Mouse (Mus musculus): ENCODE results near the gene Gkap1. TPM values are rescaled to one million over a fixed set of nuclear protein-coding genes. Genes with fewer than 3 reads are reported as not detected.

Gkap1 gene
- polyA plus RNA-seq, 1 experiment from 2014 or later = 25.1 TPM

GRCm38 (mm10) chr13:58289308-58289707 is 13.8 kb upstream of the Gkap1 start:
- Histone ChIP-seq H3K4me1 (no peaks in the 10 kb centered on the region; the same call in 1 of the 2 replicates), H3K9me3 (no peaks in the 10 kb centered on the region), H3K27ac (no peak overlapping the region), H3K4me2 (replicated peaks) (no peak overlapping the region), H3K4me3 (no peak overlapping the region), H3K27me3 (no peaks in the 10 kb centered on the region), H3K9ac (no peak overlapping the region), H3K36me3 (no peaks in the 10 kb centered on the region)
- 78% methylated on average over 1 of the region's 1 CpGs for WGBS
- no peak for ATAC-seq (ENCODE audit: low FRiP score, low read depth)

DNA sequence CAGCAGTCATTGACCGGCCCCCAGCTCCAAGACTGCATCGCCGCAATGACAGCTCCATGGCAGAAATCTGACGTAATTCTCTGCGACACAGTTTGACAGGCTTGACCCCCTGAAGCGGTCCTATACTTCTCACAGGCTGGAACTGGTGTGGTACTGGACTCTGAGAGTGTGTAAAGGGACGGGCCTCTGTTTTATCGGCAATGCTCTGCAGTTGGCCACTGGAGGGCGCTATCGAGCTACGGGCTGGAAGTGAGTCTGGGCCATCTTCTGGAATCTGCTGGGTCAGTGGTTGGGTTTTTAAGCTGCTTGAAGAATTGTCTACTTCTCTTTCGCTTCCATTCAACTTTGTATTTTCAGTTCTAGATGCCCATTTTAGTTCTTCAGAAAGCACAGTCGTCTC is 12.3 kb upstream of the Gkap1 start:
- Histone ChIP-seq H3K9me3 (no peaks in the 10 kb centered on the region), H3K36me3 (no peaks in the 10 kb centered on the region), H3K27me3 (no peaks in the 10 kb centered on the region), H3K4me1 (no peaks in the 10 kb centered on the region; the same call in 1 of the 2 replicates), H3K4me2 (replicated peaks) (peak overlapping the region; percentile 9; the same call in 1 of the 2 replicates), H3K4me3 (no peak overlapping the region), H3K9ac (no peak overlapping the region), H3K27ac (no peak overlapping the region)
- 14% methylated on average over 13 of the region's 13 CpGs for WGBS
- no peak; the same call in 1 of the 2 replicates for ATAC-seq (ENCODE audit: low FRiP score, low read depth)

DNA sequence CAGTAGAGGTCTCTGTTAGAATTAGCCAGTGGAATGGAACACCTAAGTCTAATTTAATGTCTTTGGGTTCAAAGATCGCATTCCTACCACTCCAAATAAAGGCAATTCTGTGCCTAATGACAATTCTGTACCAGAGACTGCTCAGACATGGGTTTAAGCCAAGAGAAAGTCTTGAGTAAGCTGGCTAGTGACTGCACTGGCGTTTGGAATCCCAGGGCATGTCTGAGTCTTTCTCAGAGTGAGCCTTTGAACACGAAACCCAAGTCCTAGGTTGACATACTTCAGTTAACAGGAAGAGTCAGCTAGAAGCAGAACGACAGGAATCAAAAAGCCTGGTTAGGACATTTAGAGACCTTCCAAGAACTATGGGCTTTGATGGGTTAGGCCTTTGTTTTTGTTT is 8.0 kb upstream of the Gkap1 start:
- no peaks in the 10 kb centered on the region for H3K4me1 ChIP-seq
- no peaks in the 10 kb centered on the region for H3K36me3 ChIP-seq
- H3K9ac ChIP-seq = no peak overlapping the region
- no peak overlapping the region for H3K27ac ChIP-seq
- ATAC-seq (ENCODE audit: low FRiP score, low read depth) = no peak
- no peaks in the 10 kb centered on the region for H3K9me3 ChIP-seq
- no peak overlapping the region for H3K4me3 ChIP-seq
- no peaks in the 10 kb centered on the region for H3K27me3 ChIP-seq
- no peak overlapping the region for H3K4me2 ChIP-seq (replicated peaks)
- 67% methylated on average over 4 of the region's 4 CpGs for WGBS

DNA sequence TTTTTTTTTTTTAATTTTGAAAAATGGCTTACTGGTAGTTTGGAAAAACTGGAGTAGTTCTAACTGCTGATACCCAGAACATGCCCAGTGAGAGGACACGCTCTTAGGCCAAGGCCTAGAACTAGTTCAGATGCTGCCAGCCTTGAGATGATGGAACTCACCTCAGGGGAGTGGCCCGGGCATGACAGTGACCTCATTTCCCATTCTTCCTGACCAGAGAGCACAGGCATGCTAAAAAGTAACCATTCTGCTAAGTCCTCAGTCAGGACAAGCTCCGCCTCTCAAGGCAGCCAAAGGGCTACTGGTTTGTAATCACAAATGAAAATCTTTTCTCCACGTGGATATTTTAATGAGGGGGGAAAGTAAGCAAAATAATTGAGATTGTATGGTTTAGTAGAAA is 6.4 kb upstream of the Gkap1 start:
- ATAC-seq (ENCODE audit: low FRiP score, low read depth) = no peak
- Histone ChIP-seq H3K9me3 (no peaks in the 10 kb centered on the region), H3K4me1 (no peaks in the 10 kb centered on the region), H3K27me3 (no peaks in the 10 kb centered on the region), H3K4me2 (replicated peaks) (no peak overlapping the region), H3K36me3 (no peaks in the 10 kb centered on the region), H3K4me3 (no peak overlapping the region), H3K9ac (no peak overlapping the region), H3K27ac (no peak overlapping the region)
- WGBS = 74% methylated on average over 4 of the region's 4 CpGs

DNA sequence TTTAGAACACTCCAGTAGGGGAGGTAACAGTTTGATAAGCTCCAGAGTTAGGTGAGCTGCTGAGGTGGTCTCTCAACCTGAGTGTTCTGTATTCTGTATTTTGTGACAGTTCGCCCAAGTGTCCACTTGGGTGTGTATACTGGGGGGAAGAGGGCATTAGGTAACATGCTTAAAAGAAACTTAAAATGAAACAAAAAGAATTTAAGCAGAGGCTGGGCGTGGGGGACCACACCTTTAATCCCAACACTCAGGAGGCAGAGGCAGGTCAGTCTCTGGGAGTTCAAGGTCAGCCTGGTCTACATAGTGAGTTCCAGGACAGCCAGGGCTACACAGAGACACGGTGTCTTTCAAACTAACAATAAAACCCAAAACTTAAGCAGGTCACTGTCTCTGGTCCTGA is 5.0 kb upstream of the Gkap1 start:
- Histone ChIP-seq H3K4me1 (peaks cover 1% of the 10 kb centered on the region; the same call in 1 of the 2 replicates), H3K9ac (no peak overlapping the region), H3K27ac (no peak overlapping the region), H3K36me3 (no peaks in the 10 kb centered on the region), H3K4me2 (replicated peaks) (no peak overlapping the region), H3K9me3 (no peaks in the 10 kb centered on the region), H3K27me3 (peaks cover 10% of the 10 kb centered on the region; the same call in 1 of the 2 replicates), H3K4me3 (no peak overlapping the region)
- 87% methylated on average over 3 of the region's 3 CpGs for WGBS
- no peak for ATAC-seq (ENCODE audit: low FRiP score, low read depth)

- Histone ChIP-seq H3K4me2 (replicated peaks) (no peak overlapping the region), H3K27ac (no peak overlapping the region), H3K4me1 (peaks cover 17% of the 10 kb centered on the region), H3K4me3 (no peak overlapping the region), H3K9ac (no peak overlapping the region), H3K9me3 (no peaks in the 10 kb centered on the region), H3K36me3 (no peaks in the 10 kb centered on the region), H3K27me3 (peaks cover 13% of the 10 kb centered on the region)
- 81% methylated on average over 10 of the region's 10 CpGs for WGBS
- ATAC-seq (ENCODE audit: low FRiP score, low read depth) = no peak
Measured at GRCm38 (mm10) chr13:58276256-58276655, 757 bp upstream of the Gkap1 start.

GRCm38 (mm10) chr13:58275076-58275475 is 423 bp downstream of the Gkap1 start:
- 22% methylated on average over 9 of the region's 9 CpGs for whole genome bisulfite sequencing
- Histone ChIP-seq H3K4me3 (peak overlapping the region; percentile 65), H3K9me3 (no peaks in the 10 kb centered on the region), H3K4me1 (peaks cover 17% of the 10 kb centered on the region), H3K27me3 (peaks cover 13% of the 10 kb centered on the region), H3K9ac (peak overlapping the region; percentile 76), H3K4me2 (replicated peaks) (peak overlapping the region; percentile 73), H3K36me3 (no peaks in the 10 kb centered on the region), H3K27ac (no peak overlapping the region)
- no peak for ATAC-seq (ENCODE audit: low FRiP score, low read depth)

DNA sequence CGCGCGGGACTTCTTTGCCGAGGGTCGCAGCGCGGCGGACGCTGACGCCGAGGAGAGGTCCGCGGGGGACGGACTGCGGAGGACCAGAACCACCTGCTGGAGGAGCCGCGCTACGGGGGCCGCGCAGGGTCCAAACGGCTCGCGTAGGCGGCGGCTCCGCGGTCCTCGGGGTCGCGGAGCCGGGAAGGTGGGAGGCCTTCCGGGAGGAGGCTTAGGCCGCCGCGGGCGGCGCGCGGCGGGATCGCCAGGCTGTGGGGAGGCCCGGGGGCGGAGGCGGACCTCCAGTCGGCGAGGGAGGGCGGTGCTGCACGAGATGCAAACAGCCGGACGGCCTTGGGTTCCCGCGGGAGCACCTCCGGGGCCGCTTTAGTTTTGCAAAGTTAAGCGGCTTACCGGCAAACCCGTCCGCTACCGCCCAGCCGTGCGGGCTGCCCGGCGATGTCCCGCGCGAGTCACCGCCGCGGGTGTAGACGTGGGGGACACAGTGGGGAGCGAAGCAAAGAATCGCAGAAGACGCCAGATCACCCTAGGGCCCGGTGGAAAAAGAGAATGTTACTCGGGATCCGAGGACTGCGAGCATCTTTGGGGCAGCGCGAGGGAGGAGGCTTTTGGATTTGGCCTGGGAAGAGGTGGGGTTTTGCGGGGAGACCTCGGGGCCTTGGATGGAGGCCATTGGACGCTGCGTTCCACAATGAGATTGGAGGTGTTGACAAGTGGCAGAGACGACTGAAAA is 1.1 kb downstream of the Gkap1 start:
- peak overlapping the region; percentile 64; the same call in 1 of the 2 replicates for H3K27ac ChIP-seq
- H3K36me3 ChIP-seq = no peaks in the 10 kb centered on the region
- ATAC-seq (ENCODE audit: low FRiP score, low read depth) = peak; percentile 85
- H3K9me3 ChIP-seq = no peaks in the 10 kb centered on the region
- under 1% methylated on average over 79 of the region's 84 CpGs for WGBS
- peak overlapping the region; percentile 73 for H3K4me2 ChIP-seq (replicated peaks)
- peak overlapping the region; percentile 65 for H3K4me3 ChIP-seq
- H3K9ac ChIP-seq = peak overlapping the region; percentile 76
- H3K27me3 ChIP-seq = peaks cover 13% of the 10 kb centered on the region
- peaks cover 17% of the 10 kb centered on the region for H3K4me1 ChIP-seq

- Histone ChIP-seq H3K4me3 (peak overlapping the region; percentile 65), H3K36me3 (no peaks in the 10 kb centered on the region), H3K27me3 (peaks cover 13% of the 10 kb centered on the region), H3K4me2 (replicated peaks) (peak overlapping the region; percentile 73), H3K9ac (peak overlapping the region; percentile 76), H3K27ac (peak overlapping the region; percentile 64; the same call in 1 of the 2 replicates), H3K9me3 (no peaks in the 10 kb centered on the region), H3K4me1 (peaks cover 17% of the 10 kb centered on the region)
- peak; percentile 71 for ATAC-seq (ENCODE audit: low FRiP score, low read depth)
- WGBS = under 1% methylated on average over 70 of the region's 115 CpGs
Measured at GRCm38 (mm10) chr13:58273411-58274258, 1.9 kb downstream of the Gkap1 start.

DNA sequence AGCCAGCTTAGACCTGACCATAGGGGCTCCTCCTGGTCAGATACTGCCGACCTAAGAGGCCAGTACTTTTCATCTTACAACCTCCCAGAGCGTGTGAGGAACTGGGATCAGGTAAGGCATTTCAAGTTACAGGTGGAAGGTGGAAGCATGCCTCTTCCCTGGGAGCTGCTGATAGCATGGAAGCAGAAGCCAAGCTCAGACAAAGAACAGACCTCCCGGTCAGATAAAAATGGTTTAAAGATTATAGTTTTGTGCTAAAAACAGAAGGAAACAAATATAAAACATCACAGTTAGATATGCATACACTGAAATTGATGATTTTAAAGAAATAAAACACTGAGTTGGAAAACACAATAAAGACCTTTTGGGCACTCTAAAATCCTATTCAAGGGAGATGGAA is 8.6 kb downstream of the Gkap1 start:
- H3K4me3 ChIP-seq = no peak overlapping the region
- no peaks in the 10 kb centered on the region for H3K27me3 ChIP-seq
- no peaks in the 10 kb centered on the region for H3K4me1 ChIP-seq
- H3K4me2 ChIP-seq (replicated peaks) = no peak overlapping the region
- no peak for ATAC-seq (ENCODE audit: low FRiP score, low read depth)
- no peak overlapping the region for H3K27ac ChIP-seq
- H3K36me3 ChIP-seq = peaks cover 16% of the 10 kb centered on the region
- WGBS = 72% methylated on average over 3 of the region's 3 CpGs
- H3K9me3 ChIP-seq = no peaks in the 10 kb centered on the region
- H3K9ac ChIP-seq = no peak overlapping the region

GRCm38 (mm10) chr13:58263546-58263945 is 12.0 kb downstream of the Gkap1 start:
- H3K9ac ChIP-seq = no peak overlapping the region
- no peak overlapping the region for H3K4me3 ChIP-seq
- no peak overlapping the region for H3K4me2 ChIP-seq (replicated peaks)
- no peak overlapping the region for H3K27ac ChIP-seq
- ATAC-seq (ENCODE audit: low FRiP score, low read depth) = no peak
- WGBS = 77% methylated on average over 8 of the region's 8 CpGs
- H3K4me1 ChIP-seq = no peaks in the 10 kb centered on the region
- H3K9me3 ChIP-seq = no peaks in the 10 kb centered on the region
- no peaks in the 10 kb centered on the region for H3K27me3 ChIP-seq
- peaks cover 24% of the 10 kb centered on the region for H3K36me3 ChIP-seq

DNA sequence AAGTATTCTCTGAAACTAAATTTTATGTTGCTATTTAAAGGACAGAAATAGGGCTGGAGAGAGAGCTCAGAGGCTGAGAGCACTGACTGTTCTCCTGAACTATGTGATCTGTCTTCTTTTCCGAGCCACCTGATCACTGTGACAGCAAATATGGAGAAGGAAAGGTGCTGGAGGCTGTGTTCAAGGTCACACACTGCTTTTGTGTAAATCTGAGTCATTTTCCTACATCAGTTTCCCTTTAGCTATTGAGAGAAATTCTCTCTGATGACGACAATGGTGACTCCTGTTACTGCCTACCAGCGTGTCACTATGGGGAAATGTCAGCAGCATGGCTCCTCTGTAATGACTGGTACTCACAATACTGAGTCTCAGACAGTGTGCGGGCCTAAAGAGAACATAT is 13.8 kb downstream of the Gkap1 start:
- no peak overlapping the region for H3K4me3 ChIP-seq
- H3K4me2 ChIP-seq (replicated peaks) = no peak overlapping the region
- H3K9me3 ChIP-seq = no peaks in the 10 kb centered on the region
- no peak overlapping the region for H3K27ac ChIP-seq
- H3K36me3 ChIP-seq = peaks cover 38% of the 10 kb centered on the region
- H3K4me1 ChIP-seq = no peaks in the 10 kb centered on the region
- no peak overlapping the region for H3K9ac ChIP-seq
- ATAC-seq (ENCODE audit: low FRiP score, low read depth) = no peak
- no peaks in the 10 kb centered on the region for H3K27me3 ChIP-seq
- WGBS = 88% methylated on average over 4 of the region's 4 CpGs
